Mouse (Mus musculus): ENCODE measurements around the gene Mcoln2. TPM values are rescaled to one million over a fixed set of nuclear protein-coding genes. Genes with fewer than 3 reads are reported as not detected.
A peak's percentile ranks its signal among the peaks of the same experiment; 100 is the strongest.

The Mcoln2 gene
- total and polyA plus RNA-seq, 3 experiments = 31.0 to 34.9 (median 32.0) TPM

DNA sequence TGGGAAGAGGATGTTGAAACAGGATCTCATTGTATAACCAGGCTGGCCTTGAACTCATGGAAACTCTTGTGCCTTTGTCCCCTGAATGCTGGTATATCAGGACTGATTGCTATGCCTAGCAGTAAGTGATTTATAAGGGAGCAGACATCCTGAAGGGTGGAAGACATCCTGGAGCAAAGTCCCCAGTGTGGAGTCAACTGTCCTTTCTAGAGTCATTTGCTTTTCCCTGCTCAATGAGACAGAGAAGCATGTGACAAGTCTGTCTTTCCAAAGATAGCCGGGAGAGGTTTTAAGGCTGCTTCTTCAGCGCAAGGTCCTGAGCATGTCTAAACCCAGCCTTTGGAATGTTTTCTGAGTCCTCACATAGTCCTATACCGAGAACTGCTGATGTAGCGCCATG, 19.7 kb downstream of the Mcoln2 start:
- H3K4me1 ChIP-seq (ENCODE audit: control insufficient read depth in 1 of 2, insufficient read depth in 2 of 2) = peaks cover 0 to 23% of the 10 kb centered on the region in 2 experiments; a peak in 2 of 4 replicates
- H3K79me2 ChIP-seq (replicated peaks; ENCODE audit: control insufficient read depth, extremely low read depth, insufficient read depth, poor library complexity, severe bottlenecking) = no peaks in the 10 kb centered on the region
- dilution Hi-C loops (cut with MboI; ENCODE audit: extremely low pct_ligation_motif_present, extremely low pct_unique_long_range_greater_than_20kb, low sequenced_read_pairs) = no loop called here
- no peak overlapping the region for H3K27ac ChIP-seq (ENCODE audit: insufficient read depth, low read depth)
- no peak for DNase-seq (ENCODE audit: extremely low read depth)
- in situ Hi-C loops (cut with MboI; ENCODE audit: low pct_ligation_motif_present, low pct_unique_long_range_greater_than_20kb, low sequenced_read_pairs) = no loop called here
- no peak overlapping the region for H3K4me3 ChIP-seq (replicated peaks in 1 of 3; ENCODE audit: low read depth in 2 of 3, low read length in 2 of 3, poor library complexity in 1 of 3)
- H3K27me3 ChIP-seq (replicated peaks) = no peaks in the 10 kb centered on the region
- TF ChIP-seq JUND (conservative IDR thresholded peaks at IDR 0.05; ENCODE audit: low read depth, low read length) (no peak), UBTF (IDR thresholded peaks at IDR 0.05; ENCODE audit: low read depth, low read length) (no peak), NRF1 (IDR thresholded peaks at IDR 0.05; ENCODE audit: low read depth, low read length) (no peak), ZMIZ1 (IDR thresholded peaks at IDR 0.05; ENCODE audit: low read depth, low read length) (no peak), PAX5 (IDR thresholded peaks at IDR 0.05; ENCODE audit: low read length) (no peak), ELF1 (IDR thresholded peaks at IDR 0.05; ENCODE audit: low read depth, low read length) (no peak), TBP (conservative IDR thresholded peaks at IDR 0.05; ENCODE audit: low read depth, low read length) (no peak), MYC (IDR thresholded peaks at IDR 0.05; ENCODE audit: low read depth, low read length) (no peak), NELFE (IDR thresholded peaks at IDR 0.05; ENCODE audit: low read depth, low read length) (no peak), POLR2A (IDR thresholded peaks at IDR 0.05; ENCODE audit: low read depth, low read length) (no peak), USF2 (conservative IDR thresholded peaks at IDR 0.05; ENCODE audit: low read depth, low read length) (no peak), SMC3 (IDR thresholded peaks at IDR 0.05; ENCODE audit: low read depth, low read length) (no peak), EP300 (IDR thresholded peaks at IDR 0.05; ENCODE audit: low read length) (no peak), MAX (IDR thresholded peaks at IDR 0.05; ENCODE audit: low read length) (no peak)
- H3K9ac ChIP-seq (ENCODE audit: insufficient read depth, low read depth) = no peak overlapping the region
- peaks cover 72 to 97% of the 10 kb centered on the region in 2 experiments for H3K36me3 ChIP-seq (replicated peaks in 1 of 2; ENCODE audit: control insufficient read depth in 1 of 2, insufficient read depth in 1 of 2, low read length in 1 of 2)
- H3K9me3 ChIP-seq (replicated peaks; ENCODE audit: low read length) = peaks cover 7% of the 10 kb centered on the region
- no peak overlapping the region for H3K4me2 ChIP-seq (ENCODE audit: insufficient read depth, low read depth, poor library complexity, severe bottlenecking)

DNA sequence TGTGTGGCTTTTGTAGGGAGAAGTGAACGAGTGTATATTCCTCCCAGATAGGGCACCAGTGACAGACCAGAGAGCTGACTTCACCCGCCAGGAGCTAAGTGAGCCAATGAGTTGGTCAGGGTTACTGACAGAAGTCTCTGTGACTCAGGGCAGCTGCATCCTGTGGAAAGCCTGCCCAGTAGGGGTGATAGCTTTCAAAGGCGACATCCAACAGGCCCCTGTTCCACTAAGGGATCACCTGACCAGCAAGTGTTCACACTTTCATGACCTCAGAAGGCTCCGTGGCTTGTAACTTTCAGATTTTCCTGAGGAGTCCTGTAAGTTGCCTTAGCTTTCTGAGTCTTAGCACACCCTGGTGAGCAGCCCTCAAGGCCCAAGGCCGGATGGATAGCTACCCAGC, 23.4 kb downstream of the Mcoln2 start:
- TF ChIP-seq USF2 (conservative IDR thresholded peaks at IDR 0.05; ENCODE audit: low read depth, low read length) (no peak), JUND (conservative IDR thresholded peaks at IDR 0.05; ENCODE audit: low read depth, low read length) (no peak), KAT2A (IDR thresholded peaks at IDR 0.05; ENCODE audit: insufficient replicate concordance, low read length) (no peak), TBP (conservative IDR thresholded peaks at IDR 0.05; ENCODE audit: low read depth, low read length) (0 out of 2 replicates have a peak, but pooled peaks have one; percentile 36), USF1 (IDR thresholded peaks at IDR 0.05; ENCODE audit: low read depth, low read length) (no peak), IRF4 (IDR thresholded peaks at IDR 0.05; ENCODE audit: low read depth, low read length) (no peak), MAFK (IDR thresholded peaks at IDR 0.05; ENCODE audit: insufficient replicate concordance, low read length) (no peak), SIN3A (IDR thresholded peaks at IDR 0.05; ENCODE audit: low read length) (no peak), UBTF (IDR thresholded peaks at IDR 0.05; ENCODE audit: low read depth, low read length) (no peak), CHD2 (IDR thresholded peaks at IDR 0.05; ENCODE audit: low read length) (no peak), POLR2A (IDR thresholded peaks at IDR 0.05; ENCODE audit: low read depth, low read length) (no peak), CTCF (conservative IDR thresholded peaks at IDR 0.05 in 1 of 2, IDR thresholded peaks at IDR 0.05 in 1 of 2; ENCODE audit: low read depth in 2 of 2, low read length in 2 of 2) (no peak), PAX5 (IDR thresholded peaks at IDR 0.05; ENCODE audit: low read length) (no peak), ZKSCAN1 (IDR thresholded peaks at IDR 0.05; ENCODE audit: borderline replicate concordance, low read depth, low read length) (no peak), RCOR1 (conservative IDR thresholded peaks at IDR 0.05; ENCODE audit: low read depth, low read length) (no peak), TCF12 (IDR thresholded peaks at IDR 0.05; ENCODE audit: low read depth, low read length) (0 out of 2 replicates have a peak, but pooled peaks have one; percentile 11), ETS1 (conservative IDR thresholded peaks at IDR 0.05; ENCODE audit: low read depth, low read length) (peak; percentile 70), ELF1 (IDR thresholded peaks at IDR 0.05; ENCODE audit: low read depth, low read length) (no peak), BHLHE40 (IDR thresholded peaks at IDR 0.05; ENCODE audit: low read depth, low read length) (peak; percentile 71), RAD21 (IDR thresholded peaks at IDR 0.05; ENCODE audit: low read depth, low read length) (no peak), MEF2A (IDR thresholded peaks at IDR 0.05; ENCODE audit: borderline replicate concordance, low read depth, low read length) (no peak), ZMIZ1 (IDR thresholded peaks at IDR 0.05; ENCODE audit: low read depth, low read length) (no peak), NRF1 (IDR thresholded peaks at IDR 0.05; ENCODE audit: low read depth, low read length) (no peak), MAX (IDR thresholded peaks at IDR 0.05; ENCODE audit: low read length) (no peak)
- Histone ChIP-seq H3K4me2 (ENCODE audit: insufficient read depth, low read depth, poor library complexity, severe bottlenecking) (no peak overlapping the region), H3K79me2 (replicated peaks; ENCODE audit: control insufficient read depth, extremely low read depth, insufficient read depth, poor library complexity, severe bottlenecking) (no peaks in the 10 kb centered on the region), H3K4me3 (replicated peaks in 1 of 3; ENCODE audit: low read depth in 2 of 3, low read length in 2 of 3, poor library complexity in 1 of 3) (no peak overlapping the region), H3K4me1 (ENCODE audit: control insufficient read depth in 1 of 2, insufficient read depth in 2 of 2) (peaks cover 5 to 26% of the 10 kb centered on the region in 2 experiments; a peak in 3 of 4 replicates), H3K36me3 (replicated peaks in 1 of 2; ENCODE audit: control insufficient read depth in 1 of 2, insufficient read depth in 1 of 2, low read length in 1 of 2) (peaks cover 69 to 95% of the 10 kb centered on the region in 2 experiments), H3K9me3 (replicated peaks; ENCODE audit: low read length) (peaks cover 2% of the 10 kb centered on the region), H3K27me3 (replicated peaks) (no peaks in the 10 kb centered on the region), H3K9ac (ENCODE audit: insufficient read depth, low read depth) (no peak overlapping the region), H3K27ac (ENCODE audit: insufficient read depth, low read depth) (no peak overlapping the region)
- in situ Hi-C loops (cut with MboI; ENCODE audit: low pct_ligation_motif_present, low pct_unique_long_range_greater_than_20kb, low sequenced_read_pairs) (no loop called here), dilution Hi-C loops (cut with MboI; ENCODE audit: extremely low pct_ligation_motif_present, extremely low pct_unique_long_range_greater_than_20kb, low sequenced_read_pairs) (no loop called here)
- DNase-seq (ENCODE audit: extremely low read depth) = no peak
